Mouse (Mus musculus): ENCODE results near the gene Mta2.

The Mta2 gene

GRCm38 (mm10) chr19:8993625-8993912 is 51.9 kb downstream of the Mta2 start:
- DNase-seq: no peak

- DNase-seq: no peak
Observed at GRCm38 (mm10) chr19:8994813-8995607, 53.3 kb downstream of the Mta2 start.

- DNase-seq: no peak
Observed at GRCm38 (mm10) chr19:8996601-8997000, 54.9 kb downstream of the Mta2 start.

GRCm38 (mm10) chr19:8997546-8997945 is 55.9 kb downstream of the Mta2 start:
- DNase-seq: no peak

GRCm38 (mm10) chr19:8998546-8998945 is 56.9 kb downstream of the Mta2 start:
- DNase-seq: no peak

GRCm38 (mm10) chr19:8999223-8999622 is 57.5 kb downstream of the Mta2 start:
- DNase-seq: no peak
